Mouse (Mus musculus) bone marrow macrophage, adult 2 months (primary cell): Measurements from ENCODE around the gene Ttc29.

Experiments
- CTCF ChIP-seq: IDR thresholded peaks from 2 replicates; pipeline ENCODE4 v1.5.1; 2012; ENCODE audit warnings: low read depth, mild to moderate bottlenecking, low read length, moderate library complexity
- POLR2A ChIP-seq: IDR thresholded peaks from 2 replicates; pipeline ENCODE4 v1.6.1; 2012; ENCODE audit warnings: mild to moderate bottlenecking, low read depth, low read length, borderline replicate concordance

DNA sequence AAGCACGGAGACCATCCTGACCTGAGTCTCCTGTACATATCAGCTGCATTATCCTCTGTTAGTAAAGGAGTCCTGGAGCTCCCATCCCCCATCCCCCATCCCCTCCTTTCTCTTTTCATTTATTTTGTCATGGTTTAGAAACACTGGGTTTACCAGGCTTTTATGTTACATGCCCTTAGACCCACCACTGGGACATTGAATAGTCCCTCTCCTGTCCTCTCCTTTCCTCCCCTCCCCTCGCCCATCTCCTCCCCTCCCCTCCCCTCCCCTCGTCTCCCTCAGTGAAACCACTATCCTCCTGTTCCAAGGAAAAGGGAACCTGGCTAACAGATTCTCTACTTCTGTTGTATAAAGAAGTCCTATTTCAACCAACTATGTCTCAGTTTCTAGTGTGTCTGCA lies 38.0 kb downstream of the Ttc29 start:
- no peak for TF ChIP-seq POLR2A
- no peak for TF ChIP-seq CTCF
